Mouse (Mus musculus) ES-Bruce4 (cell line): ENCODE measurements around the gene Acadvl. TPM values are rescaled to one million over a fixed set of nuclear protein-coding genes. Genes with fewer than 3 reads are reported as not detected.

Experiments used
- H3K27ac ChIP-seq: 2 replicates; pipeline ENCODE4 v1.5.1; 2012; ENCODE audit warnings: low read length, inconsistent platforms; ENCODE audit not compliant: insufficient read depth
- H3K27me3 ChIP-seq: 2 replicates; pipeline ENCODE4 v1.6.1; 2012; ENCODE audit warnings: mild to moderate bottlenecking, low read length, inconsistent platforms; ENCODE audit not compliant: control insufficient read depth, poor library complexity, insufficient read depth, severe bottlenecking
- H3K36me3 ChIP-seq: 2 replicates; pipeline ENCODE4 v1.6.1; 2012; ENCODE audit warnings: inconsistent platforms, mild to moderate bottlenecking, low read length, moderate library complexity; ENCODE audit not compliant: control insufficient read depth, poor library complexity, insufficient read depth, severe bottlenecking
- H3K4me1 ChIP-seq: one replicate; pipeline ENCODE4 v1.8.1; 2011; ENCODE audit warnings: low read length; ENCODE audit not compliant: control insufficient read depth, insufficient read depth
- H3K4me3 ChIP-seq: 2 replicates; pipeline ENCODE4 v1.5.1; 2011; ENCODE audit warnings: low read depth, mild to moderate bottlenecking, low read length
- H3K9ac ChIP-seq: 2 replicates; pipeline ENCODE4 v1.6.1; 2012; ENCODE audit warnings: low read depth, mild to moderate bottlenecking, inconsistent platforms; ENCODE audit not compliant: poor library complexity, severe bottlenecking
- H3K9me3 ChIP-seq: replicated peaks from 2 replicates; pipeline ENCODE4 v1.6.1; 2012; ENCODE audit warnings: mild to moderate bottlenecking, low read length, inconsistent platforms; ENCODE audit not compliant: control insufficient read depth, poor library complexity, insufficient read depth, severe bottlenecking
- CTCF ChIP-seq: IDR thresholded peaks from one replicate; pipeline ENCODE4 v1.8.1; 2011; ENCODE audit warnings: low read depth, low read length
- EP300 ChIP-seq: IDR thresholded peaks from 2 replicates; pipeline ENCODE4 v1.6.1; 2011; ENCODE audit warnings: low read depth, low read length; ENCODE audit not compliant: insufficient read depth
- POLR2A ChIP-seq: IDR thresholded peaks from one replicate; pipeline ENCODE4 v1.8.1; 2011; ENCODE audit warnings: low read length; ENCODE audit not compliant: insufficient read depth
- polyA plus RNA-seq: library from polyadenylated mRNA; stranded (reverse); fragments of >200 nt; gene quantifications from 2 replicates; pipeline ENCODE4 v1.2.4, GENCODE M21; 2011; ENCODE audit warnings: low read depth; ENCODE audit not compliant: missing spikeins, insufficient read depth, insufficient read length

Gene Acadvl
- polyA plus RNA-seq, 1 experiment = 19.8 TPM

DNA sequence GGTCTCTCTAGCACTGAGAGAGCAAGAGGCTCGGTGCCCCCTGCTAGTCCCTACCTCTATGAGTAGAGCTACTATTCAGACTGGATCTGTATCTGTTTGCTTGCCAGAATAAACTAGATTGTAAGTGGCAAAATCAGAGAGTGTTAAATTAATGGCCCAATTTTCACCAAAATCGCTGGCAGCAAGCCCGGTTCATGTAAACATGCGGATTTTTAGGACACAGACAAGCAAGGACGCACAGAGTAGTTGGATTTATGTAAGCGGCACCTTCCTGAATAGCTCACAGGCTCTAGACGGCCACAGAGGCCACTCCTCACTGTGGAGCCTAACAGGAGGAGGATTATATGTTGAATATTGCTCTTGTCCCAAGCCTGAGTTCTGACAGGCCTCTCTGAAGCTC is 37.9 kb upstream of the Acadvl start:
- TF ChIP-seq EP300 (no peak), POLR2A (no peak)
- Histone ChIP-seq H3K9me3 (no peaks in the 10 kb centered on the region), H3K4me1 (no peaks in the 10 kb centered on the region), H3K36me3 (no peaks in the 10 kb centered on the region), H3K9ac (no peak overlapping the region), H3K4me3 (no peak overlapping the region), H3K27me3 (no peaks in the 10 kb centered on the region), H3K27ac (no peak overlapping the region)

DNA sequence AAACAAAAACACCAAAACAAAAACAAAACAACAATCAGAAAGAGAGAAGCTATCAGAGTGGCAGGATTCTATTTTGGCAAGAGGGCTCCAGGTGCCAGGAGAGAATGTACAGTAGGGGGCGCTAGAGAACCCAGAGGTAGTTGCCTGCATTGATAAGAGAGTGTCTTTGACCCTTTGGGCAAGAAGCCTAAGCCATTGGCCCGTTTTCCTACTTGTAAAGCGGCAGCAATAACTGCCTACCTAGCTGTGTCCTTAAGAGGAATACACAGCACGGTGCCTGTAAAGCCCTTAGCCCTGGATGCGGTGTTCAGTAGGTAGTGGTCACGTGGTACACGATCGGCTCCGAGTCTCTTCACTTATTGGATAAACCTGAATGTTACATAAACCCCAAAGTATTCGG is 34.6 kb upstream of the Acadvl start:
- no peaks in the 10 kb centered on the region for H3K27me3 ChIP-seq
- no peak overlapping the region for H3K9ac ChIP-seq
- H3K4me1 ChIP-seq = no peaks in the 10 kb centered on the region
- H3K36me3 ChIP-seq = no peaks in the 10 kb centered on the region
- no peaks in the 10 kb centered on the region for H3K9me3 ChIP-seq
- TF ChIP-seq POLR2A (no peak), EP300 (no peak), CTCF (no peak)
- no peak overlapping the region for H3K4me3 ChIP-seq
- no peak overlapping the region for H3K27ac ChIP-seq

DNA sequence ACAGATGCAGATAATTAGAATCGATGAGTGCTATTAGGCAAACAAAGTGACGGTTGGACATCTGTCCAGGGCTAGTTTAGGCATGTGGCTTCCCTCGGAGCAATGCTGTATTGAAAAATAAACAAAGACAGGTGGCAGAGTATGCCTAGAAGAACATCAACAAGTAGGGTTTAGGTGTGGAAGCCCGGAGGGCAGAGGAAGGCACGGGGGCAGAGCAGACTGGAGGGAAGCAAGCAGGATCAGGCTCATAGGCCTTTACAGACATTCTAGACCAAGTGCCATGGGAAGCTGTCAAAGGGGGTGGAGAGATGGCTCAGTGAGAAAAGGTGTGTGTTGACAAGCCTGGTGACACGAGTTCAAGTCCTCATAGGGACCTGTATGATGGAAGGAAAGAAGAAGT is 34.2 kb upstream of the Acadvl start:
- H3K27me3 ChIP-seq = no peaks in the 10 kb centered on the region
- TF ChIP-seq POLR2A (no peak), EP300 (no peak), CTCF (no peak)
- H3K4me1 ChIP-seq = no peaks in the 10 kb centered on the region
- H3K36me3 ChIP-seq = no peaks in the 10 kb centered on the region
- no peak overlapping the region for H3K27ac ChIP-seq
- H3K9ac ChIP-seq = no peak overlapping the region
- no peak overlapping the region for H3K4me3 ChIP-seq
- no peaks in the 10 kb centered on the region for H3K9me3 ChIP-seq

DNA sequence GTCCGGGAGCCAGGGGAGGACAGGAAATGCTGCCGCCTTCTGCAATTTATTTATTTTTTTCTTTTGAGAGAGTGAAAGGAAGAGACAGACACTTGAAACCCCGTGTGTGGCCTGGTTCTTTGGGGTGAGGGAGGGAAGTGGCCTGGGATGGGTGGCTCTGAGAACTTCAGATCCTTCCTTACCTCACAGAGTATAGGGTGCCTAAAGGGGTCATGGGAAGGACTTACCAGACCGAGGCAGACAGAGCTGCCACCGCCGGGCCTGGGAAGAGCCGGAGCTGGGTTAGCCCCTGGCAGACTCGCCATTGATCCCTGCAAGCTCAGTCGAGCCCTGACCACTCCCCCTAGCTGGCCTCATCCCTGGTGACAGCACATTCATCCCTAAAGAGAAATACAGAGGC is 30.2 kb upstream of the Acadvl start:
- H3K9me3 ChIP-seq = no peaks in the 10 kb centered on the region
- no peaks in the 10 kb centered on the region for H3K36me3 ChIP-seq
- TF ChIP-seq CTCF (no peak), POLR2A (no peak)
- H3K9ac ChIP-seq = no peak overlapping the region
- H3K27ac ChIP-seq = no peak overlapping the region
- H3K27me3 ChIP-seq = no peaks in the 10 kb centered on the region
- no peaks in the 10 kb centered on the region for H3K4me1 ChIP-seq
- no peak overlapping the region for H3K4me3 ChIP-seq

DNA sequence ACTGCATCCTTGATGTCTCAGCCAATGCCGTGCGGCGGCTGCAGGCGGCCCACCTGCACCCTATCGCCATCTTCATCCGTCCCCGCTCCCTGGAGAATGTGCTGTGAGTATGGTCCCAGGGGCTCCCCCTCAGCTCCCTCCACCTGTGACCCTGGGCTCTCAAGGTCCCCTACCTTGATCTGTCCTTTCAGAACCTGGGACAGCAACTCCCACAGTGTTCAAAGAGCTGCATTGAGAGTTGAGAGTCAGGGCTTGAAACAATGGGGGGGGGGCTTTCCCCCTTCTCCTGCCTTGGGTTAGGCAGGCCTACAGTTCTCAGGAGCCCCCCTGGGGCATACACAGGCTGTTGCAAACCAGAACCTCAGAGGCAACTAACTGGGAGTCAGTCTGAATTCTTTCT is 28.5 kb upstream of the Acadvl start:
- Histone ChIP-seq H3K4me3 (no peak overlapping the region), H3K9me3 (no peaks in the 10 kb centered on the region), H3K27me3 (no peaks in the 10 kb centered on the region), H3K36me3 (no peaks in the 10 kb centered on the region), H3K4me1 (no peaks in the 10 kb centered on the region), H3K9ac (no peak overlapping the region), H3K27ac (no peak overlapping the region)
- TF ChIP-seq POLR2A = no peak
- no peak for TF ChIP-seq CTCF
- no peak for TF ChIP-seq EP300

DNA sequence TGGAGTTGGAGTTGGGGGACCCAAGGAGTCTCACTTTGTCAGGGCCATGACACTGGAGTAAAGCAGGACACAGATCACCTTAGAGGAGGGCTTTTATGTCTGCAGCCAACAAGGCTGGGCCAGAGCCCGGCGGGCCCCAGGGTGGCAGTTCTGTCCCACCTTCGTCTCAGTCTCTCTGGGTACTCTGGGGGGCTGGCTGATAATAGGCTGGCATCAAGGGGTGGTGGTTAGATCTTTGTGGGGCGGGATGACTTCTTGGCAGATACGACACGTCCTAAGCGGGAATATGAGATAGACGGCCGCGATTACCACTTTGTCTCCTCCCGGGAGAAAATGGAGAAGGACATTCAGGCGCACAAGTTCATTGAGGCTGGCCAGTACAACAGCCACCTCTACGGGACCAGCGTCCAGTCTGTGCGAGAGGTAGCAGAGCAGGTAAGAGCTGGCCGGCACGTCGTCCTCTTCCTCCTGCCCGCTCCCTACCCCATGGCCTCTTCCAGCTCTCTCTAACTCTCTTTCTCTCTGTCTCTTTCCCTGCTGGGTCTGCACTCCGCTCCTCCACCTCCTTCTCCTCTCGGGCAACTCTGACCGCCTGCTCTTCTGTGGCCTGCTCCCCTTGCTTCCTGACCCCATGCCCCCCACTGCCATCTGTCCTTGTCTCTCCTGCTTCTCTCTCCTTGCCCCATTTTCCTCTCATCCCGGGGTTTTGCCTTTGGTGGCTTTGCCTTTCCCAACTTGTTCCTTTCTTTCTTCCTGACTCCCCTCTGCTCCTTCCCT is 27.3 kb upstream of the Acadvl start:
- Histone ChIP-seq H3K4me3 (no peak overlapping the region), H3K36me3 (no peaks in the 10 kb centered on the region), H3K27me3 (no peaks in the 10 kb centered on the region), H3K4me1 (no peaks in the 10 kb centered on the region), H3K9ac (no peak overlapping the region), H3K9me3 (no peaks in the 10 kb centered on the region), H3K27ac (no peak overlapping the region)
- no peak for TF ChIP-seq EP300
- TF ChIP-seq CTCF = no peak
- TF ChIP-seq POLR2A = no peak
